Mouse (Mus musculus) liver, adult 2 months (tissue): Measurements from ENCODE around the gene 0610030E20Rik.

Experiments
- CTCF ChIP-seq: fragments of 200-500 bp; IDR thresholded peaks from 2 replicates; pipeline ENCODE4 v1.5.1; 2011; ENCODE audit warnings: low read depth, low read length, control low read depth
- POLR2A ChIP-seq: fragments of 200-500 bp; IDR thresholded peaks from 2 replicates; pipeline ENCODE4 v1.6.1; 2011; ENCODE audit warnings: low read length, control low read depth; ENCODE audit not compliant: insufficient read depth; ENCODE audit errors: extremely low read depth

DNA sequence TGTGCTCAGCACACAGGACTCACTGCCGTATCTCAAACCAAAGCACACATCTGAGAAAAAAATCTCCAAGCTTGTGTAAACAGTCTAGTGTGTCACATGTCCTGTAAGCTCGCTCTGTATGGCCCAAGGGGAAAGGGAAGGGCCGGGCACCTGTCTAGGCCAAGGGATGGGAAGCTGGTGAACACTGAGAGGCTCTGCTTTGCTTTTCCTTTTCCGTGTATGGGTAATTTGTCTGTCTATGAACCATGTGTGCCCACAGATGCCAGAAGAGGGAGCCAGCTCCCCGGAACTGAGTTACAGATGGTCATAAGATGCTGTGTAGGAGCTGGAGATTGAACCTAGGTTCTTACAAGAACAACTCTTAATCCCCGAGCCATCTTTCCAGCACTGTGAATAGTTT lies 20.8 kb upstream of the 0610030E20Rik start:
- TF ChIP-seq CTCF, result peak; percentile 59; the same call in 1 of the 2 replicates
- no peak for TF ChIP-seq POLR2A
